Mouse (Mus musculus) liver, embryonic 14.5 days (tissue): ENCODE measurements around the gene Ncoa6. TPM values are rescaled to one million over a fixed set of nuclear protein-coding genes. Genes with fewer than 3 reads are reported as not detected.

ENCODE experiments used
- ATAC-seq: fragments of 200-750 bp; cut with Nextera tagmentation; 2 replicates; pipeline ENCODE4 v1.8.0; 2017; ENCODE audit warnings: moderate number of reproducible peaks, mild to moderate bottlenecking, moderate library complexity; ENCODE audit not compliant: insufficient read depth
- DNase-seq, 3 experiments: peaks; one replicate each; pipeline ENCODE4 v3.0.0-alpha.2; 2012 to 2013; ENCODE audit warnings: low read depth in 3 of 3, low spot score in 3 of 3
- H3K27ac ChIP-seq: fragments of 300-500 bp; sonication (generic); 2 replicates; pipeline ENCODE4 v1.5.1; 2014; ENCODE audit warnings: moderate library complexity, mild to moderate bottlenecking, control low read depth, inconsistent platforms
- H3K27me3 ChIP-seq: fragments of 300-500 bp; sonication (generic); 2 replicates; pipeline ENCODE4 v1.6.1; 2014; ENCODE audit warnings: mild to moderate bottlenecking, low read length, moderate library complexity; ENCODE audit not compliant: control insufficient read depth, insufficient read depth
- H3K36me3 ChIP-seq: fragments of 300-500 bp; sonication (generic); replicated peaks from 2 replicates; pipeline ENCODE4 v1.6.1; 2014; ENCODE audit warnings: low read depth; ENCODE audit not compliant: control insufficient read depth, insufficient read depth
- H3K4me1 ChIP-seq, 2 experiments: fragments of 200-500 bp in 1 of 2; fragments of 300-500 bp in 1 of 2; sonication (generic) in 1 of 2; replicated peaks; 2 replicates each; pipeline ENCODE4 v1.6.1; 2012 to 2014; ENCODE audit warnings: antibody characterized with exemption in 1 of 2, inconsistent platforms in 1 of 2, low read length in 1 of 2; ENCODE audit not compliant: control insufficient read depth in 2 of 2, insufficient read depth in 2 of 2
- H3K4me2 ChIP-seq: fragments of 300-500 bp; sonication (generic); 2 replicates; pipeline ENCODE4 v1.6.1; 2014; ENCODE audit warnings: low read depth, mild to moderate bottlenecking, control low read depth, moderate library complexity
- H3K4me3 ChIP-seq, 2 experiments: fragments of 200-500 bp in 1 of 2; fragments of 300-500 bp in 1 of 2; sonication (generic) in 1 of 2; 2 replicates each; pipeline ENCODE4 v1.5.1; 2012 to 2014; ENCODE audit warnings: low read depth in 2 of 2, low read length in 2 of 2, mild to moderate bottlenecking in 2 of 2, control low read depth in 1 of 2, inconsistent platforms in 1 of 2, moderate library complexity in 1 of 2; ENCODE audit not compliant: insufficient read depth in 1 of 2
- H3K9ac ChIP-seq: fragments of 300-500 bp; sonication (generic); replicated peaks from 2 replicates; pipeline ENCODE4 v1.6.1; 2014; ENCODE audit warnings: mild to moderate bottlenecking, control low read depth, moderate library complexity
- H3K9me3 ChIP-seq: fragments of 300-500 bp; sonication (generic); 2 replicates; pipeline ENCODE4 v1.6.1; 2016; ENCODE audit warnings: low read length, mixed read lengths; ENCODE audit not compliant: control insufficient read depth
- CTCF ChIP-seq: IDR thresholded peaks from 2 replicates; pipeline ENCODE4 v1.5.1; 2016; ENCODE audit warnings: antibody characterized with exemption, low read depth, control low read depth
- EP300 ChIP-seq: IDR thresholded peaks from 2 replicates; pipeline ENCODE4 v1.6.1; 2016; ENCODE audit warnings: antibody characterized with exemption, low read depth
- WGBS: fragments of 180-500 bp; shearing (Covaris S2); extraction: QIAGEN DNeasy Blood & Tissue Kit; methylation state at CpG from one replicate; pipeline ENCODE4 v1.1.7; 2014; ENCODE audit not compliant: insufficient replicate concordance; 5-methylcytosine and 5-hydroxymethylcytosine counted together
- polyA plus RNA-seq, 2 experiments: library from polyadenylated mRNA; depleted of rRNA in 1 of 2; stranded (reverse) in 1 of 2; unstranded in 1 of 2; fragments of >200 nt; fragmentation: Nextera tagmentation in 1 of 2; extraction: Ambion mirVana in 1 of 2; gene quantifications; 2 replicates each; pipeline versions ENCODE4 v1.2.1 to v1.2.3; 2012 to 2014

The Ncoa6 gene
- polyA plus RNA-seq, 2 experiments, result 6.5 to 9.0 TPM

- Histone ChIP-seq H3K9ac (no peak overlapping the region), H3K4me2 (no peak overlapping the region), H3K27ac (no peak overlapping the region), H3K9me3 (no peaks in the 10 kb centered on the region), H3K4me3 (no peak overlapping the region), H3K36me3 (no peaks in the 10 kb centered on the region), H3K27me3 (no peaks in the 10 kb centered on the region), H3K4me1 (peaks cover 0 to 13% of the 10 kb centered on the region in 2 experiments; a peak in 2 of 4 replicates)
- no peak for TF ChIP-seq CTCF
- no peak for TF ChIP-seq EP300
- no peak for ATAC-seq
- 50% methylated on average over 1 of the region's 1 CpGs for WGBS
- no peak for DNase-seq
Measured at GRCm38 (mm10) chr2:155373886-155374285, 99.8 kb downstream of the Ncoa6 start.

DNA sequence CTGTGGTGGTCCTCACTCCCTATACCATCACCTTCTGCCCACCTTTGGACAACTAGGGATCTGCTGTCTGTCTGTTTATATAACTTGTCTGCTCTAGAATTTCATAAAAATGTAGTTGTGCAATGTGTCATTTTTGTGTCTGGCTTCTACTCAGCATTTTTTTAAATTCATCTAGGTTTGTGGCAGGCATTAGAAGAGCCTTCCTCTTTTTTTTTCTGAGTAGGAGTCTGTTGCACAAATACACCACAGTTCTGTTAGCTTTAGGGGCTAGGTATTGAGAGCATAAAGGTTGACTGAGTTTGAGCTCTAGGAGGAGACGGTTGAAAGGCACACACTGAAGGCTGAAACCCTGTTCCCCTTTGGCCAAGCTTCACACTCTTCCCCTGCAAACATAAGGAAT lies 100.4 kb downstream of the Ncoa6 start:
- Histone ChIP-seq H3K4me2 (no peak overlapping the region), H3K27me3 (no peaks in the 10 kb centered on the region), H3K9me3 (no peaks in the 10 kb centered on the region), H3K27ac (no peak overlapping the region), H3K4me1 (peaks cover 0 to 13% of the 10 kb centered on the region in 2 experiments; a peak in 2 of 4 replicates), H3K36me3 (no peaks in the 10 kb centered on the region), H3K9ac (no peak overlapping the region), H3K4me3 (no peak overlapping the region)
- WGBS, result 47% methylated on average over 1 of the region's 1 CpGs
- ATAC-seq (no peak), DNase-seq (no peak)
- TF ChIP-seq CTCF (no peak), EP300 (no peak)

DNA sequence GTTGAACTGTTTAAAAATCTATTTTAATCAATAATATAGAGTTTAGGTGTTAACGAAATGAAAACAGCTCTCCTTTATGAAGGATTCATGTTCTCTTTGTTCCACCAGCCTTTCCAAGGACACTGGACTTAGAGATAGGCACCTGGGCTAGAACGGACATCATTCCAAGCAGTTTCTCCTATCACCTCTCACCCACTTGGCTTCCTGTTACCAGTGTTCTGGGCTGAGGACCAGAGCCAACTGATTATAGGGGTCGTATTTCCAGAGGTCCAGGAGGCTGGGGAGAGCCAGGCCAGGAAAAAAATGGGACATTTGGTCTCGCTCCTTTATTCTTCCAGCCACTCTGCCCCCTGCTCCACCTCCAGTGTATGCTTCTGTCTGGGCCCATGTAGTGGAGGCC lies 101.2 kb downstream of the Ncoa6 start:
- no peak overlapping the region for H3K9ac ChIP-seq
- no peak for TF ChIP-seq CTCF
- no peak for TF ChIP-seq EP300
- WGBS, result 46% methylated on average over 4 of the region's 4 CpGs
- H3K4me3 ChIP-seq, result no peak overlapping the region
- no peak overlapping the region for H3K27ac ChIP-seq
- no peak for DNase-seq
- H3K36me3 ChIP-seq, result no peaks in the 10 kb centered on the region
- no peaks in the 10 kb centered on the region for H3K9me3 ChIP-seq
- no peak for ATAC-seq
- H3K27me3 ChIP-seq, result no peaks in the 10 kb centered on the region
- peaks cover 0 to 13% of the 10 kb centered on the region in 2 experiments; a peak in 2 of 4 replicates for H3K4me1 ChIP-seq
- H3K4me2 ChIP-seq, result no peak overlapping the region

DNA sequence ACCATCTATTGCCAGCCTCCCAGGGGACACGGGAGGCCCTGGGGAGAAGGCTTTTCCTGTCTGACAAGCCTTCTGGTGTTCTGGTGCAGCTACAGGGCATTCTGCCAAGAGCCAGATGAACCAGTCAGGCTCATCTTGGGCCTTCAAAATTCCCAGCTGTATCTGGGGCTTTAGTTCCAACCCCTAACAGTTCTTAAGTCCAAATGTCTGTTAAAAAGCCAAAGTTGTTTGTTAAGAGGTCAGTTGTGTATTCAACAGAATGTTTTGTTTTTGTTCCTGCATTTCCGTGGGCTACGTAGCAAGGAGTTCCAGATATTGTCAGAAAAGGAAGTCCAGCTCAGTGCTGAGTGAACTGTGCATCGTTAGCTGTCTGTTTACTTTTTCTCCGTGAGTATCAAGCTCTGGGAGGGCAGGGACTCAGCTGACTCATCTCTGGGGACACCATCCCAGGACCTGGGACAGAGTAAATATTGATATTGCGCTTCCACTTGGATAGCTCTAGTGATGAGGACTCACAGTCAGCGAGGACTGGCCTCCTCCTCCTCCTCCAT lies 104.3 kb downstream of the Ncoa6 start:
- no peaks in the 10 kb centered on the region for H3K27me3 ChIP-seq
- H3K9ac ChIP-seq, result no peak overlapping the region
- H3K27ac ChIP-seq, result no peak overlapping the region
- no peak overlapping the region for H3K4me3 ChIP-seq
- no peak for TF ChIP-seq EP300
- TF ChIP-seq CTCF, result no peak
- H3K36me3 ChIP-seq, result no peaks in the 10 kb centered on the region
- DNase-seq (peak; percentile 20 to 28 (median 22)), ATAC-seq (peak; percentile 64)
- H3K9me3 ChIP-seq, result no peaks in the 10 kb centered on the region
- WGBS, result 29% methylated on average over 7 of the region's 7 CpGs
- H3K4me1 ChIP-seq, result peaks cover 0 to 13% of the 10 kb centered on the region in 2 experiments; a peak in 2 of 4 replicates
- peak overlapping the region; percentile 18; the same call in 1 of the 2 replicates for H3K4me2 ChIP-seq

- H3K27ac ChIP-seq, result no peak overlapping the region
Measured at GRCm38 (mm10) chr2:155367635-155368284, 105.9 kb downstream of the Ncoa6 start.

More at GRCm38 (mm10) chr2:155367635-155368284, 105.9 kb downstream of the Ncoa6 start:
- TF ChIP-seq EP300, result no peak
- TF ChIP-seq CTCF, result no peak
- Histone ChIP-seq H3K9me3 (no peaks in the 10 kb centered on the region), H3K36me3 (no peaks in the 10 kb centered on the region), H3K9ac (no peak overlapping the region), H3K27me3 (no peaks in the 10 kb centered on the region), H3K4me1 (peaks cover 0 to 8% of the 10 kb centered on the region in 2 experiments; a peak in 1 of 4 replicates), H3K4me2 (no peak overlapping the region), H3K4me3 (no peak overlapping the region)
- 49% methylated on average over 7 of the region's 7 CpGs for WGBS
- DNase-seq (no peak), ATAC-seq (no peak)
